Mouse (Mus musculus): ENCODE data around the gene Ccdc102a.

GRCm38 (mm10) chr8:94907591-94908300 is 10.2 kb downstream of the Ccdc102a start:
- TF ChIP-seq TAL1 (IDR thresholded peaks at IDR 0.05; ENCODE audit: low read length) (no peak), GATA1 (IDR thresholded peaks at IDR 0.05; ENCODE audit: low read length) (no peak)
